Mouse (Mus musculus): ENCODE results near the gene Lcn10. TPM values are rescaled to one million over a fixed set of nuclear protein-coding genes. Genes with fewer than 3 reads are reported as not detected.

The Lcn10 gene
- polyA plus RNA-seq, 1 experiment = not detected

GRCm38 (mm10) chr2:25657246-25657645, 25.3 kb upstream of the Lcn10 start:
- Histone ChIP-seq H3K27me3 (ENCODE audit: control insufficient read depth, insufficient read depth, low read length) (no peaks in the 10 kb centered on the region), H3K27ac (ENCODE audit: insufficient read depth, low read length) (no peak overlapping the region), H3K4me1 (ENCODE audit: control insufficient read depth, insufficient read depth, insufficient read length) (no peaks in the 10 kb centered on the region), H3K36me3 (ENCODE audit: control insufficient read depth, insufficient read depth, low read length) (no peaks in the 10 kb centered on the region), H3K4me3 (ENCODE audit: extremely low read depth, insufficient read depth, insufficient read length) (no peak overlapping the region)
- no peak for DNase-seq (ENCODE audit: low read depth in 1 of 2, low spot score in 2 of 2)
- no peak for TF ChIP-seq POLR2A (IDR thresholded peaks at IDR 0.05; ENCODE audit: low read depth, low read length)
- no peak for TF ChIP-seq CTCF (IDR thresholded peaks at IDR 0.05; ENCODE audit: extremely low read depth, insufficient read depth, insufficient read length, insufficient replicate concordance)
- 65% methylated on average over 4 of the region's 4 CpGs for WGBS

- TF ChIP-seq CTCF (IDR thresholded peaks at IDR 0.05; ENCODE audit: extremely low read depth, insufficient read depth, insufficient read length, insufficient replicate concordance) (no peak), POLR2A (IDR thresholded peaks at IDR 0.05; ENCODE audit: low read depth, low read length) (no peak)
- H3K27me3 ChIP-seq (ENCODE audit: control insufficient read depth, insufficient read depth, low read length) = no peaks in the 10 kb centered on the region
- DNase-seq (ENCODE audit: low read depth in 1 of 2, low spot score in 2 of 2) = no peak
These were observed 24.9 kb upstream of the Lcn10 start, which contains the start of gene Lcn5 for GRCm38 (mm10) chr2:25657652-25658051. Gene Lcn5 (plus strand): TSS chr2:25657952.

GRCm38 (mm10) chr2:25660279-25660678, 22.2 kb upstream of the Lcn10 start:
- Histone ChIP-seq H3K4me1 (ENCODE audit: control insufficient read depth, insufficient read depth, insufficient read length) (no peaks in the 10 kb centered on the region), H3K27ac (ENCODE audit: insufficient read depth, low read length) (no peak overlapping the region), H3K36me3 (ENCODE audit: control insufficient read depth, insufficient read depth, low read length) (no peaks in the 10 kb centered on the region), H3K27me3 (ENCODE audit: control insufficient read depth, insufficient read depth, low read length) (no peaks in the 10 kb centered on the region), H3K4me3 (ENCODE audit: extremely low read depth, insufficient read depth, insufficient read length) (no peak overlapping the region)
- DNase-seq (ENCODE audit: low read depth in 1 of 2, low spot score in 2 of 2) = no peak
- TF ChIP-seq POLR2A (IDR thresholded peaks at IDR 0.05; ENCODE audit: low read depth, low read length) (no peak), CTCF (IDR thresholded peaks at IDR 0.05; ENCODE audit: extremely low read depth, insufficient read depth, insufficient read length, insufficient replicate concordance) (no peak)
- 93% methylated on average over 8 of the region's 8 CpGs for WGBS

More at GRCm38 (mm10) chr2:25657652-25658051, 24.9 kb upstream of the Lcn10 start, which contains the start of gene Lcn5:
- Histone ChIP-seq H3K4me3 (ENCODE audit: extremely low read depth, insufficient read depth, insufficient read length) (no peak within 1 kb of the TSS), H3K27ac (ENCODE audit: insufficient read depth, low read length) (no peak within 1 kb of the TSS), H3K36me3 (ENCODE audit: control insufficient read depth, insufficient read depth, low read length) (no peaks in the 10 kb centered on the region), H3K4me1 (ENCODE audit: control insufficient read depth, insufficient read depth, insufficient read length) (no peaks in the 10 kb centered on the region)

GRCm38 (mm10) chr2:25661245-25661970, 21.1 kb upstream of the Lcn10 start:
- 77% methylated on average over 6 of the region's 6 CpGs for WGBS
- no peaks in the 10 kb centered on the region for H3K27me3 ChIP-seq (ENCODE audit: control insufficient read depth, insufficient read depth, low read length)
- TF ChIP-seq POLR2A (IDR thresholded peaks at IDR 0.05; ENCODE audit: low read depth, low read length) (no peak), CTCF (IDR thresholded peaks at IDR 0.05; ENCODE audit: extremely low read depth, insufficient read depth, insufficient read length, insufficient replicate concordance) (no peak)
- no peak overlapping the region for H3K27ac ChIP-seq (ENCODE audit: insufficient read depth, low read length)
- DNase-seq (ENCODE audit: low read depth in 1 of 2, low spot score in 2 of 2) = no peak
- H3K36me3 ChIP-seq (ENCODE audit: control insufficient read depth, insufficient read depth, low read length) = no peaks in the 10 kb centered on the region
- no peak overlapping the region for H3K4me3 ChIP-seq (ENCODE audit: extremely low read depth, insufficient read depth, insufficient read length)
- no peaks in the 10 kb centered on the region for H3K4me1 ChIP-seq (ENCODE audit: control insufficient read depth, insufficient read depth, insufficient read length)

GRCm38 (mm10) chr2:25663511-25663910, 19.0 kb upstream of the Lcn10 start:
- TF ChIP-seq CTCF (IDR thresholded peaks at IDR 0.05; ENCODE audit: extremely low read depth, insufficient read depth, insufficient read length, insufficient replicate concordance) (0 out of 2 replicates have a peak, but pooled peaks have one; percentile 28), POLR2A (IDR thresholded peaks at IDR 0.05; ENCODE audit: low read depth, low read length) (no peak)
- WGBS = 23% methylated on average over 1 of the region's 1 CpGs
- Histone ChIP-seq H3K27ac (ENCODE audit: insufficient read depth, low read length) (no peak overlapping the region), H3K4me1 (ENCODE audit: control insufficient read depth, insufficient read depth, insufficient read length) (no peaks in the 10 kb centered on the region), H3K27me3 (ENCODE audit: control insufficient read depth, insufficient read depth, low read length) (no peaks in the 10 kb centered on the region), H3K4me3 (ENCODE audit: extremely low read depth, insufficient read depth, insufficient read length) (no peak overlapping the region), H3K36me3 (ENCODE audit: control insufficient read depth, insufficient read depth, low read length) (no peaks in the 10 kb centered on the region)
- peak; percentile 2 to 24 for DNase-seq (ENCODE audit: low read depth in 1 of 2, low spot score in 2 of 2)

- Histone ChIP-seq H3K36me3 (ENCODE audit: control insufficient read depth, insufficient read depth, low read length) (no peaks in the 10 kb centered on the region), H3K4me1 (ENCODE audit: control insufficient read depth, insufficient read depth, insufficient read length) (no peaks in the 10 kb centered on the region), H3K4me3 (ENCODE audit: extremely low read depth, insufficient read depth, insufficient read length) (no peak overlapping the region), H3K27me3 (ENCODE audit: control insufficient read depth, insufficient read depth, low read length) (no peaks in the 10 kb centered on the region), H3K27ac (ENCODE audit: insufficient read depth, low read length) (no peak overlapping the region)
- no peak for TF ChIP-seq CTCF (IDR thresholded peaks at IDR 0.05; ENCODE audit: extremely low read depth, insufficient read depth, insufficient read length, insufficient replicate concordance)
- TF ChIP-seq POLR2A (IDR thresholded peaks at IDR 0.05; ENCODE audit: low read depth, low read length) = no peak
- WGBS = 86% methylated on average over 5 of the region's 5 CpGs
- no peak for DNase-seq (ENCODE audit: low read depth in 1 of 2, low spot score in 2 of 2)
These were observed 18.4 kb upstream of the Lcn10 start for GRCm38 (mm10) chr2:25664125-25664524.

- WGBS = 68% methylated on average over 1 of the region's 1 CpGs
- Histone ChIP-seq H3K4me1 (ENCODE audit: control insufficient read depth, insufficient read depth, insufficient read length) (no peaks in the 10 kb centered on the region), H3K27me3 (ENCODE audit: control insufficient read depth, insufficient read depth, low read length) (no peaks in the 10 kb centered on the region), H3K36me3 (ENCODE audit: control insufficient read depth, insufficient read depth, low read length) (no peaks in the 10 kb centered on the region), H3K4me3 (ENCODE audit: extremely low read depth, insufficient read depth, insufficient read length) (no peak overlapping the region), H3K27ac (ENCODE audit: insufficient read depth, low read length) (no peak overlapping the region)
- DNase-seq (ENCODE audit: low read depth in 1 of 2, low spot score in 2 of 2) = no peak
- TF ChIP-seq CTCF (IDR thresholded peaks at IDR 0.05; ENCODE audit: extremely low read depth, insufficient read depth, insufficient read length, insufficient replicate concordance) (no peak), POLR2A (IDR thresholded peaks at IDR 0.05; ENCODE audit: low read depth, low read length) (no peak)
These were observed 16.0 kb upstream of the Lcn10 start for GRCm38 (mm10) chr2:25666516-25666915.
